Mouse (Mus musculus) adrenal gland (tissue): ENCODE data around the gene Dio2.

Experiments
- intact Hi-C: fragments of 180-260 bp; cut with DNase I; formaldehyde crosslinking; loops from one replicate; pipeline ENCODE4 v1.15.1; 2025
- long read RNA-seq, 2 experiments: library from polyadenylated mRNA; unstranded; transcript quantifications; one replicate each; pipeline ENCODE4 v2.0.0; 2020; ENCODE audit warnings: borderline replicate concordance in 1 of 2; ENCODE audit not compliant: insufficient replicate concordance in 1 of 2

Gene Dio2
- long read RNA-seq, experiment 1: 0 reads
- long read RNA-seq, experiment 2: 0 reads

- intact Hi-C loops: no loop called here
These were observed at the start of gene Dio2 for GRCm38 (mm10) chr12:90738388-90739223. Gene Dio2 (minus strand): TSS chr12:90738438.

- intact Hi-C loops: no loop called here
These were observed 43.2 kb upstream of the Dio2 start for GRCm38 (mm10) chr12:90781438-90781837.

GRCm38 (mm10) chr12:90744752-90745151, 6.5 kb upstream of the Dio2 start:
- intact Hi-C loops: loop anchor here (5.0 to 10.0 kb wide), 2 partner anchors 160 to 568 kb away; no protein-coding TSS in a partner anchor

- intact Hi-C loops: loop anchor here (5.0 to 10.0 kb wide), 2 partner anchors 161 to 569 kb away; no protein-coding TSS in a partner anchor
These were observed 5.4 kb upstream of the Dio2 start for GRCm38 (mm10) chr12:90743633-90744032.

GRCm38 (mm10) chr12:90740468-90740867, 2.2 kb upstream of the Dio2 start:
- intact Hi-C loops: loop anchor here (5.0 to 10.0 kb wide), 2 partner anchors 164 to 572 kb away; no protein-coding TSS in a partner anchor

- intact Hi-C loops: no loop called here
These were observed 306 bp downstream of the Dio2 start for GRCm38 (mm10) chr12:90737932-90738331.

DNA sequence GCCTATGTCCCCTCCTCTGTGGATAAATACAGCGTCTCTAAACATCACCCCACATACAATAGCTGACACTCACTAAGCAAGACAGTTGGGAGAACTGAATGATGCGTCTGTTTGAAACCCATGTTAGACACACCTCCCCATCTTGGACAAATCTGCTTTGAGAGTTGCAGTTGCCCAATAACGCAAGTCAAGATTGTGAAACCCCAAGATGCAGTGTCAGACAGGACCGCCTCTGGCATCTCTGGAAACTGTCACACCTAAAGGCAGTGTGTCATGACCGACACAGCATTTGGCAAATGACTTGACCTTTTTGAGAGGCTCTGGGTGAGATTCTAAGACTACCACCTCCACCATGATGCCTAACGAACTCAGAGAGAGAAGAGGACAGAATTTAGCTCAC, 2.8 kb downstream of the Dio2 start:
- intact Hi-C loops: no loop called here

DNA sequence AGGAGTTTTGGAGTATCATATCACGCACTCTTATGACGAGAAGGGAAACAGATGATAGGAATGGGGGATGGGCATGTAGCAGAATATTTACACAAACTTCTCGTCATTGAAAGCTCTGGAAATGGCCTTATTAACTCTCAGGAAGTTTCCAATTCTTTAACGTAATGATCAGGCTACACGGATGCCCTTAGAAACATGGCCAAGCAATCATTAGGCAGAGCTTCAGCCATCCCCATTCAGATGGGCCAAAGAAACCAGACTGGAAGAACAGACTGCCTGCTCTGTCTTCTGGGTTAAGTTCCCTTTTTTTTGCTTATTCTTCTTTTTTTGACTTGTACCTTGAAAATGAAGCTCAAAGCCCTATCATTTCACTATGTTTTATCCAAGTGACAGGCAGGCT, 3.7 kb downstream of the Dio2 start:
- intact Hi-C loops: no loop called here

- intact Hi-C loops: no loop called here
These were observed 4.5 kb downstream of the Dio2 start for GRCm38 (mm10) chr12:90733721-90734120.

DNA sequence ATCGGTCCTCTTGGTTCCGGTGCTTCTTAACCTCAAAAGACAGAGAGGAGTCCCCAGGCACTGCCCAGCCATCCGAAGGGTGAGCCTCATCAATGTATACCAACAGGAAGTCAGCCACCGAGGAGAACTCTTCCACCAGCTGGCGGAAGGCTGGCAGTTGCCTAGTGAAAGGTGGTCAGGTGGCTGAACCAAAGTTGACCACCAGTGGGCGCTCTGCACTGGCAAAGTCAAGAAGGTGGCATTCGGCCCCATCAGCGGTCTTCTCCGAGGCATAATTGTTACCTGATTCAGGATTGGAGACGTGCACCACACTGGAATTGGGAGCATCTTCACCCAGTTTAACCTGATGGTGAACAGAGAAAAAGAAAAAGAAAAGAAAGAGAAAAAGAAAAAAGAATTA, 8.6 kb downstream of the Dio2 start:
- intact Hi-C loops: loop anchor here (5.0 kb wide), 1 partner anchor 583 kb away; no protein-coding TSS in a partner anchor

GRCm38 (mm10) chr12:90725107-90725506, 13.1 kb downstream of the Dio2 start:
- intact Hi-C loops: loop anchor here (5.0 kb wide), 1 partner anchor 587 kb away; no protein-coding TSS in a partner anchor

- intact Hi-C loops: loop anchor here (5.0 kb wide), 1 partner anchor 588 kb away; no protein-coding TSS in a partner anchor
These were observed 13.6 kb downstream of the Dio2 start for GRCm38 (mm10) chr12:90724644-90725043.

DNA sequence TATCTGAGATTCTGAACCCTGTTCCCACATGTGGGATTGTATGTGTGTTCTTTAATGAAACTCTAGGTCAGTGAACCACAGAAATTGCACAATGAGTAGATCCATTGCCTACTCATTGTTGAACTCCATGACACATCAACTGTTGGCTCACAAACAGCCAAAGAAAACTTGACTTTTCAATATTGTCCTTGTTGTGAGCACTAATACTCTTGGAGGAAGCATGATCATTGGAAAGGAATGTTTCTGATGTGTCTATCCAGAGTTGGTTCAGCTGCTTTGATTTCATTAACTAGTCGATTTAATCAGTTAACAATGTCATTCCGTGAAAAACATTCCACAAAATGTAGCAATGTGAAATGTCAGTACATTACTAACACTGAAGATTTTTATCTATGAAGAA, 44.1 kb downstream of the Dio2 start:
- intact Hi-C loops: no loop called here
